Mouse (Mus musculus) CH12F3 (cell line): Measurements from ENCODE around the gene Oas3.

Experiments used
- in situ Hi-C: fragments of 300-500 bp; cut with MboI; formaldehyde crosslinking; loops from 2 replicates; pipeline ENCODE4 v1.14.3; 2020; ENCODE audit warnings: low sequenced_read_pairs

Gene Oas3

GRCm38 (mm10) chr5:120706541-120706940 is 70.9 kb downstream of the Oas3 start:
- in situ Hi-C loops = no loop called here

GRCm38 (mm10) chr5:120704421-120704820 is 73.0 kb downstream of the Oas3 start:
- in situ Hi-C loops = no loop called here

- in situ Hi-C loops = no loop called here
Measured at GRCm38 (mm10) chr5:120703660-120704059, 73.8 kb downstream of the Oas3 start.
